Mouse (Mus musculus): ENCODE results near the gene P2ry6. TPM values are rescaled to one million over a fixed set of nuclear protein-coding genes. Genes with fewer than 3 reads are reported as not detected.

P2ry6 gene
- polyA plus RNA-seq, 1 experiment from 2014 or later: 2.3 TPM

- WGBS: 8% methylated on average over 2 of the region's 2 CpGs
- H3K4me1 ChIP-seq (ENCODE audit: control insufficient read depth, insufficient read depth, low read length): peaks cover 21% of the 10 kb centered on the region
- no peak for DNase-seq (ENCODE audit: low spot score)
Measured at GRCm38 (mm10) chr7:100919809-100920107, 54.7 kb downstream of the P2ry6 start.

GRCm38 (mm10) chr7:100919006-100919808, 55.2 kb downstream of the P2ry6 start:
- Histone ChIP-seq H3K9me3 (replicated peaks; ENCODE audit: control insufficient read depth, low read length) (no peaks in the 10 kb centered on the region), H3K4me1 (ENCODE audit: control insufficient read depth, insufficient read depth, low read length) (peaks cover 17% of the 10 kb centered on the region), H3K4me3 (ENCODE audit: low read depth, low read length) (no peak overlapping the region), H3K27me3 (replicated peaks; ENCODE audit: control insufficient read depth, insufficient read depth, low read length) (no peaks in the 10 kb centered on the region), H3K36me3 (ENCODE audit: control insufficient read depth, insufficient read depth, low read length) (peaks cover 6% of the 10 kb centered on the region; the same call in 1 of the 2 replicates), H3K4me2 (ENCODE audit: low read length) (no peak overlapping the region), H3K27ac (ENCODE audit: low read depth, low read length) (no peak overlapping the region), H3K9ac (ENCODE audit: low read length) (no peak overlapping the region)
- no peak for ATAC-seq
- WGBS: 65% methylated on average over 7 of the region's 7 CpGs
- DNase-seq (ENCODE audit: low spot score): no peak

More at GRCm38 (mm10) chr7:100919809-100920107, 54.7 kb downstream of the P2ry6 start:
- no peaks in the 10 kb centered on the region for H3K9me3 ChIP-seq (replicated peaks; ENCODE audit: control insufficient read depth, low read length)
- H3K9ac ChIP-seq (ENCODE audit: low read length): no peak overlapping the region
- H3K4me3 ChIP-seq (ENCODE audit: low read depth, low read length): no peak overlapping the region
- H3K4me2 ChIP-seq (ENCODE audit: low read length): no peak overlapping the region
- peaks cover 6% of the 10 kb centered on the region; the same call in 1 of the 2 replicates for H3K36me3 ChIP-seq (ENCODE audit: control insufficient read depth, insufficient read depth, low read length)
- no peak overlapping the region for H3K27ac ChIP-seq (ENCODE audit: low read depth, low read length)
- no peak for ATAC-seq
- H3K27me3 ChIP-seq (replicated peaks; ENCODE audit: control insufficient read depth, insufficient read depth, low read length): no peaks in the 10 kb centered on the region

GRCm38 (mm10) chr7:100918176-100918575, 56.3 kb downstream of the P2ry6 start:
- H3K27ac ChIP-seq (ENCODE audit: low read depth, low read length): no peak overlapping the region
- no peaks in the 10 kb centered on the region for H3K9me3 ChIP-seq (replicated peaks; ENCODE audit: control insufficient read depth, low read length)
- H3K4me2 ChIP-seq (ENCODE audit: low read length): no peak overlapping the region
- peaks cover 17% of the 10 kb centered on the region for H3K4me1 ChIP-seq (ENCODE audit: control insufficient read depth, insufficient read depth, low read length)
- H3K36me3 ChIP-seq (ENCODE audit: control insufficient read depth, insufficient read depth, low read length): peaks cover 6% of the 10 kb centered on the region; the same call in 1 of the 2 replicates
- DNase-seq (ENCODE audit: low spot score): no peak
- ATAC-seq: no peak
- H3K4me3 ChIP-seq (ENCODE audit: low read depth, low read length): no peak overlapping the region
- 70% methylated on average over 9 of the region's 9 CpGs for WGBS
- H3K9ac ChIP-seq (ENCODE audit: low read length): no peak overlapping the region
- no peaks in the 10 kb centered on the region for H3K27me3 ChIP-seq (replicated peaks; ENCODE audit: control insufficient read depth, insufficient read depth, low read length)

GRCm38 (mm10) chr7:100917751-100918150, 56.7 kb downstream of the P2ry6 start:
- ATAC-seq (no peak), DNase-seq (ENCODE audit: low spot score) (no peak)
- 83% methylated on average over 6 of the region's 6 CpGs for WGBS
- Histone ChIP-seq H3K9ac (ENCODE audit: low read length) (no peak overlapping the region), H3K4me3 (ENCODE audit: low read depth, low read length) (no peak overlapping the region), H3K36me3 (ENCODE audit: control insufficient read depth, insufficient read depth, low read length) (peaks cover 6% of the 10 kb centered on the region; the same call in 1 of the 2 replicates), H3K27ac (ENCODE audit: low read depth, low read length) (no peak overlapping the region), H3K4me1 (ENCODE audit: control insufficient read depth, insufficient read depth, low read length) (peaks cover 14% of the 10 kb centered on the region), H3K27me3 (replicated peaks; ENCODE audit: control insufficient read depth, insufficient read depth, low read length) (no peaks in the 10 kb centered on the region), H3K4me2 (ENCODE audit: low read length) (no peak overlapping the region), H3K9me3 (replicated peaks; ENCODE audit: control insufficient read depth, low read length) (no peaks in the 10 kb centered on the region)

GRCm38 (mm10) chr7:100916526-100916925, 57.9 kb downstream of the P2ry6 start:
- no peak for DNase-seq (ENCODE audit: low spot score)
- Histone ChIP-seq H3K27ac (ENCODE audit: low read depth, low read length) (no peak overlapping the region), H3K36me3 (ENCODE audit: control insufficient read depth, insufficient read depth, low read length) (peaks cover 4% of the 10 kb centered on the region; the same call in 1 of the 2 replicates), H3K27me3 (replicated peaks; ENCODE audit: control insufficient read depth, insufficient read depth, low read length) (no peaks in the 10 kb centered on the region), H3K9ac (ENCODE audit: low read length) (no peak overlapping the region), H3K4me1 (ENCODE audit: control insufficient read depth, insufficient read depth, low read length) (peaks cover 14% of the 10 kb centered on the region), H3K4me3 (ENCODE audit: low read depth, low read length) (no peak overlapping the region), H3K9me3 (replicated peaks; ENCODE audit: control insufficient read depth, low read length) (no peaks in the 10 kb centered on the region), H3K4me2 (ENCODE audit: low read length) (no peak overlapping the region)
- 90% methylated on average over 6 of the region's 6 CpGs for WGBS
- no peak for ATAC-seq

GRCm38 (mm10) chr7:100915204-100915603, 59.2 kb downstream of the P2ry6 start:
- DNase-seq (ENCODE audit: low spot score): no peak
- WGBS: 50% methylated on average over 5 of the region's 5 CpGs
- Histone ChIP-seq H3K27ac (ENCODE audit: low read depth, low read length) (no peak overlapping the region), H3K4me3 (ENCODE audit: low read depth, low read length) (no peak overlapping the region), H3K9me3 (replicated peaks; ENCODE audit: control insufficient read depth, low read length) (no peaks in the 10 kb centered on the region), H3K4me1 (ENCODE audit: control insufficient read depth, insufficient read depth, low read length) (peaks cover 20% of the 10 kb centered on the region), H3K9ac (ENCODE audit: low read length) (no peak overlapping the region), H3K36me3 (ENCODE audit: control insufficient read depth, insufficient read depth, low read length) (peaks cover 4% of the 10 kb centered on the region; the same call in 1 of the 2 replicates), H3K4me2 (ENCODE audit: low read length) (no peak overlapping the region), H3K27me3 (replicated peaks; ENCODE audit: control insufficient read depth, insufficient read depth, low read length) (no peaks in the 10 kb centered on the region)
- ATAC-seq: no peak

- 31% methylated on average over 9 of the region's 9 CpGs for WGBS
- peaks cover 4% of the 10 kb centered on the region; the same call in 1 of the 2 replicates for H3K36me3 ChIP-seq (ENCODE audit: control insufficient read depth, insufficient read depth, low read length)
- no peak for DNase-seq (ENCODE audit: low spot score)
- peak overlapping the region; percentile 21; the same call in 1 of the 2 replicates for H3K27ac ChIP-seq (ENCODE audit: low read depth, low read length)
- H3K4me2 ChIP-seq (ENCODE audit: low read length): no peak overlapping the region
- ATAC-seq: no peak
- no peak overlapping the region for H3K9ac ChIP-seq (ENCODE audit: low read length)
- peaks cover 11% of the 10 kb centered on the region for H3K4me1 ChIP-seq (ENCODE audit: control insufficient read depth, insufficient read depth, low read length)
- no peak overlapping the region for H3K4me3 ChIP-seq (ENCODE audit: low read depth, low read length)
- no peaks in the 10 kb centered on the region for H3K9me3 ChIP-seq (replicated peaks; ENCODE audit: control insufficient read depth, low read length)
- no peaks in the 10 kb centered on the region for H3K27me3 ChIP-seq (replicated peaks; ENCODE audit: control insufficient read depth, insufficient read depth, low read length)
Measured at GRCm38 (mm10) chr7:100911791-100912190, 62.7 kb downstream of the P2ry6 start.

GRCm38 (mm10) chr7:100911246-100911770, 63.1 kb downstream of the P2ry6 start:
- DNase-seq (ENCODE audit: low spot score) (no peak), ATAC-seq (peak; percentile 18; the same call in 1 of the 2 replicates)
- H3K4me2 ChIP-seq (ENCODE audit: low read length): no peak overlapping the region
- H3K4me1 ChIP-seq (ENCODE audit: control insufficient read depth, insufficient read depth, low read length): peaks cover 11% of the 10 kb centered on the region
- peak overlapping the region; percentile 21; the same call in 1 of the 2 replicates for H3K27ac ChIP-seq (ENCODE audit: low read depth, low read length)
- no peaks in the 10 kb centered on the region for H3K9me3 ChIP-seq (replicated peaks; ENCODE audit: control insufficient read depth, low read length)
- WGBS: 2% methylated on average over 2 of the region's 2 CpGs
- H3K9ac ChIP-seq (ENCODE audit: low read length): no peak overlapping the region
- H3K36me3 ChIP-seq (ENCODE audit: control insufficient read depth, insufficient read depth, low read length): peaks cover 1% of the 10 kb centered on the region; the same call in 1 of the 2 replicates
- no peak overlapping the region for H3K4me3 ChIP-seq (ENCODE audit: low read depth, low read length)
- no peaks in the 10 kb centered on the region for H3K27me3 ChIP-seq (replicated peaks; ENCODE audit: control insufficient read depth, insufficient read depth, low read length)

GRCm38 (mm10) chr7:100908567-100908966, 65.9 kb downstream of the P2ry6 start:
- no peak for ATAC-seq
- no peak overlapping the region for H3K9ac ChIP-seq (ENCODE audit: low read length)
- H3K27me3 ChIP-seq (replicated peaks; ENCODE audit: control insufficient read depth, insufficient read depth, low read length): no peaks in the 10 kb centered on the region
- no peak for DNase-seq (ENCODE audit: low spot score)
- H3K36me3 ChIP-seq (ENCODE audit: control insufficient read depth, insufficient read depth, low read length): no peaks in the 10 kb centered on the region
- peaks cover 8% of the 10 kb centered on the region for H3K4me1 ChIP-seq (ENCODE audit: control insufficient read depth, insufficient read depth, low read length)
- 43% methylated on average over 8 of the region's 8 CpGs for WGBS
- no peak overlapping the region for H3K4me2 ChIP-seq (ENCODE audit: low read length)
- no peak overlapping the region for H3K27ac ChIP-seq (ENCODE audit: low read depth, low read length)
- no peak overlapping the region for H3K4me3 ChIP-seq (ENCODE audit: low read depth, low read length)
- no peaks in the 10 kb centered on the region for H3K9me3 ChIP-seq (replicated peaks; ENCODE audit: control insufficient read depth, low read length)
